Mouse (Mus musculus) myocyte (in vitro differentiated cells): ENCODE measurements around the gene Stk39. TPM values are rescaled to one million over a fixed set of nuclear protein-coding genes. Genes with fewer than 3 reads are reported as not detected.

Experiments
- H3K27me3 ChIP-seq: one replicate; pipeline ENCODE4 v1.6.1; 2011; ENCODE audit not compliant: control insufficient read depth, insufficient read depth, insufficient read length
- H3K36me3 ChIP-seq: one replicate; pipeline ENCODE4 v1.6.1; 2011; ENCODE audit not compliant: control insufficient read depth, insufficient read depth
- H3K4me2 ChIP-seq: one replicate; pipeline ENCODE4 v1.6.1; 2011; ENCODE audit warnings: low read depth, control low read depth
- H3K4me3 ChIP-seq: one replicate; pipeline ENCODE4 v1.5.1; 2011; ENCODE audit warnings: mild to moderate bottlenecking, control low read depth, moderate library complexity
- H3K79me2 ChIP-seq: one replicate; pipeline ENCODE4 v1.6.1; 2011; ENCODE audit not compliant: control insufficient read depth, insufficient read depth
- H3ac ChIP-seq: one replicate; pipeline ENCODE4 v1.6.1; 2011; ENCODE audit not compliant: control insufficient read depth, insufficient read length
- CEBPB ChIP-seq: IDR thresholded peaks from 2 replicates; pipeline ENCODE4 v1.6.1; 2011; ENCODE audit warnings: mild to moderate bottlenecking, moderate library complexity; ENCODE audit not compliant: poor library complexity, insufficient read depth, severe bottlenecking
- E2F4 ChIP-seq: IDR thresholded peaks from one replicate; pipeline ENCODE4 v1.6.1; 2011; ENCODE audit warnings: mild to moderate bottlenecking, control low read depth, moderate library complexity; ENCODE audit not compliant: insufficient read depth
- MAX ChIP-seq: IDR thresholded peaks from one replicate; pipeline ENCODE4 v1.6.1; 2011; ENCODE audit warnings: low read depth, mild to moderate bottlenecking, control low read depth
- MYOD1 ChIP-seq, 3 experiments: IDR thresholded peaks; one replicate each; pipeline ENCODE4 v1.6.1; 2011; ENCODE audit warnings: control low read depth in 2 of 3, low read depth in 2 of 3, mild to moderate bottlenecking in 2 of 3, moderate library complexity in 1 of 3; ENCODE audit not compliant: insufficient read length in 2 of 3, control insufficient read depth in 1 of 3
- MYOG ChIP-seq, 3 experiments: IDR thresholded peaks; one replicate each; pipeline ENCODE4 v1.6.1; 2011; ENCODE audit warnings: control low read depth in 2 of 3, low read depth in 2 of 3, mild to moderate bottlenecking in 2 of 3; ENCODE audit not compliant: insufficient read length in 2 of 3, control insufficient read depth in 1 of 3, insufficient read depth in 1 of 3
- POLR2A ChIP-seq: IDR thresholded peaks from one replicate; pipeline ENCODE4 v1.6.1; 2011; ENCODE audit warnings: low read depth, mild to moderate bottlenecking, control low read depth, moderate library complexity; ENCODE audit not compliant: insufficient read length
- POLR2AphosphoS2 ChIP-seq: IDR thresholded peaks from one replicate; pipeline ENCODE4 v1.6.1; 2011; ENCODE audit warnings: low read depth, control low read depth; ENCODE audit not compliant: insufficient read length
- REST ChIP-seq: IDR thresholded peaks from one replicate; pipeline ENCODE4 v1.6.1; 2011; ENCODE audit warnings: mild to moderate bottlenecking, control low read depth, moderate library complexity; ENCODE audit not compliant: insufficient read depth, insufficient read length
- SRF ChIP-seq: IDR thresholded peaks from one replicate; pipeline ENCODE4 v1.6.1; 2011; ENCODE audit warnings: low read depth; ENCODE audit not compliant: control insufficient read depth, insufficient read length
- TCF12 ChIP-seq: IDR thresholded peaks from one replicate; pipeline ENCODE4 v1.6.1; 2011; ENCODE audit warnings: mild to moderate bottlenecking, control low read depth; ENCODE audit not compliant: poor library complexity, insufficient read depth, severe bottlenecking
- TCF3 ChIP-seq: IDR thresholded peaks from one replicate; pipeline ENCODE4 v1.6.1; 2011; ENCODE audit warnings: low read depth, control low read depth; ENCODE audit not compliant: insufficient read length
- USF1 ChIP-seq: IDR thresholded peaks from one replicate; pipeline ENCODE4 v1.6.1; 2011; ENCODE audit warnings: low read depth, mild to moderate bottlenecking, control low read depth, moderate library complexity
- polyA plus RNA-seq: library from polyadenylated mRNA; unstranded; fragments of >200 nt; fragmentation: generic; extraction: Trizol; gene quantifications from one replicate; pipeline ENCODE4 v1.2.1, GENCODE M21; 2012; ENCODE audit warnings: missing spikeins

Stk39 gene
- polyA plus RNA-seq, 1 experiment: 4.7 TPM

GRCm38 (mm10) chr2:68426977-68427577 is 45.0 kb downstream of the Stk39 start:
- Histone ChIP-seq H3K4me3 (no peak overlapping the region), H3K79me2 (no peaks in the 10 kb centered on the region), H3K27me3 (no peaks in the 10 kb centered on the region), H3K36me3 (no peaks in the 10 kb centered on the region), H3ac (no peak overlapping the region), H3K4me2 (no peak overlapping the region)
- TF ChIP-seq SRF (no peak), CEBPB (no peak), REST (no peak), TCF12 (no peak), POLR2AphosphoS2 (no peak), E2F4 (no peak), MYOG (IDR thresholded peaks at IDR 0.05; ENCODE audit: control insufficient read depth in 1 of 3, insufficient read depth in 1 of 3, insufficient read length in 2 of 3, low read depth in 2 of 3) (no peak), MYOD1 (IDR thresholded peaks at IDR 0.05; ENCODE audit: control insufficient read depth in 1 of 3, insufficient read length in 2 of 3, low read depth in 2 of 3) (no peak), MAX (no peak), POLR2A (no peak), TCF3 (no peak), USF1 (no peak)

GRCm38 (mm10) chr2:68426074-68426473 is 46.0 kb downstream of the Stk39 start:
- no peak overlapping the region for H3ac ChIP-seq
- no peaks in the 10 kb centered on the region for H3K27me3 ChIP-seq
- H3K79me2 ChIP-seq: no peaks in the 10 kb centered on the region
- no peaks in the 10 kb centered on the region for H3K36me3 ChIP-seq
- H3K4me2 ChIP-seq: no peak overlapping the region
- H3K4me3 ChIP-seq: no peak overlapping the region
- TF ChIP-seq MYOG (IDR thresholded peaks at IDR 0.05; ENCODE audit: control insufficient read depth in 1 of 3, insufficient read depth in 1 of 3, insufficient read length in 2 of 3, low read depth in 2 of 3) (no peak), SRF (no peak), MYOD1 (IDR thresholded peaks at IDR 0.05; ENCODE audit: control insufficient read depth in 1 of 3, insufficient read length in 2 of 3, low read depth in 2 of 3) (no peak)

- TF ChIP-seq REST (no peak), TCF12 (no peak), POLR2A (no peak), CEBPB (no peak), MAX (no peak), SRF (no peak), USF1 (no peak), TCF3 (no peak), POLR2AphosphoS2 (no peak), MYOG (IDR thresholded peaks at IDR 0.05; ENCODE audit: control insufficient read depth in 1 of 3, insufficient read depth in 1 of 3, insufficient read length in 2 of 3, low read depth in 2 of 3) (no peak), E2F4 (no peak), MYOD1 (IDR thresholded peaks at IDR 0.05; ENCODE audit: control insufficient read depth in 1 of 3, insufficient read length in 2 of 3, low read depth in 2 of 3) (no peak)
- no peaks in the 10 kb centered on the region for H3K79me2 ChIP-seq
- H3K4me3 ChIP-seq: no peak overlapping the region
- H3K4me2 ChIP-seq: no peak overlapping the region
- H3K36me3 ChIP-seq: no peaks in the 10 kb centered on the region
- no peak overlapping the region for H3ac ChIP-seq
- no peaks in the 10 kb centered on the region for H3K27me3 ChIP-seq
These were observed 51.1 kb downstream of the Stk39 start for GRCm38 (mm10) chr2:68421002-68421401.

- Histone ChIP-seq H3K36me3 (no peaks in the 10 kb centered on the region), H3K27me3 (no peaks in the 10 kb centered on the region)
These were observed 51.8 kb downstream of the Stk39 start for GRCm38 (mm10) chr2:68420223-68420622.

GRCm38 (mm10) chr2:68419746-68420145 is 52.3 kb downstream of the Stk39 start:
- Histone ChIP-seq H3K79me2 (no peaks in the 10 kb centered on the region), H3K36me3 (no peaks in the 10 kb centered on the region), H3K4me3 (no peak overlapping the region), H3K4me2 (no peak overlapping the region), H3K27me3 (no peaks in the 10 kb centered on the region), H3ac (no peak overlapping the region)
- TF ChIP-seq E2F4: no peak
- TF ChIP-seq POLR2AphosphoS2: no peak
- no peak for TF ChIP-seq USF1
- no peak for TF ChIP-seq REST
- no peak for TF ChIP-seq MYOD1 (IDR thresholded peaks at IDR 0.05; ENCODE audit: control insufficient read depth in 1 of 3, insufficient read length in 2 of 3, low read depth in 2 of 3)
- no peak for TF ChIP-seq CEBPB
- no peak for TF ChIP-seq POLR2A
- no peak for TF ChIP-seq SRF
- TF ChIP-seq MAX: no peak
- TF ChIP-seq MYOG (IDR thresholded peaks at IDR 0.05; ENCODE audit: control insufficient read depth in 1 of 3, insufficient read depth in 1 of 3, insufficient read length in 2 of 3, low read depth in 2 of 3): no peak
- TF ChIP-seq TCF12: no peak

More at GRCm38 (mm10) chr2:68420223-68420622, 51.8 kb downstream of the Stk39 start:
- TF ChIP-seq MYOG (IDR thresholded peaks at IDR 0.05; ENCODE audit: control insufficient read depth in 1 of 3, insufficient read depth in 1 of 3, insufficient read length in 2 of 3, low read depth in 2 of 3) (no peak), MAX (no peak)
- H3K79me2 ChIP-seq: no peaks in the 10 kb centered on the region
- H3ac ChIP-seq: no peak overlapping the region
- H3K4me3 ChIP-seq: no peak overlapping the region
- H3K4me2 ChIP-seq: no peak overlapping the region
